Mouse (Mus musculus) heart, adult 8-10 months (tissue): ENCODE data around the gene Myo5c. TPM values are rescaled to one million over a fixed set of nuclear protein-coding genes. Genes with fewer than 3 reads are reported as not detected.

Experiments
- DNase-seq: peaks from one replicate; pipeline ENCODE4 v3.0.0; 2022; ENCODE audit warnings: low spot score
- total RNA-seq, 4 experiments: library from RNA; stranded (reverse); gene quantifications; 2 replicates each; pipeline ENCODE4 v1.2.4; 2022

Myo5c gene
- 1 to 10 TPM; 3.8 to 7.2 (median 5.3) TPM for total RNA-seq

DNA sequence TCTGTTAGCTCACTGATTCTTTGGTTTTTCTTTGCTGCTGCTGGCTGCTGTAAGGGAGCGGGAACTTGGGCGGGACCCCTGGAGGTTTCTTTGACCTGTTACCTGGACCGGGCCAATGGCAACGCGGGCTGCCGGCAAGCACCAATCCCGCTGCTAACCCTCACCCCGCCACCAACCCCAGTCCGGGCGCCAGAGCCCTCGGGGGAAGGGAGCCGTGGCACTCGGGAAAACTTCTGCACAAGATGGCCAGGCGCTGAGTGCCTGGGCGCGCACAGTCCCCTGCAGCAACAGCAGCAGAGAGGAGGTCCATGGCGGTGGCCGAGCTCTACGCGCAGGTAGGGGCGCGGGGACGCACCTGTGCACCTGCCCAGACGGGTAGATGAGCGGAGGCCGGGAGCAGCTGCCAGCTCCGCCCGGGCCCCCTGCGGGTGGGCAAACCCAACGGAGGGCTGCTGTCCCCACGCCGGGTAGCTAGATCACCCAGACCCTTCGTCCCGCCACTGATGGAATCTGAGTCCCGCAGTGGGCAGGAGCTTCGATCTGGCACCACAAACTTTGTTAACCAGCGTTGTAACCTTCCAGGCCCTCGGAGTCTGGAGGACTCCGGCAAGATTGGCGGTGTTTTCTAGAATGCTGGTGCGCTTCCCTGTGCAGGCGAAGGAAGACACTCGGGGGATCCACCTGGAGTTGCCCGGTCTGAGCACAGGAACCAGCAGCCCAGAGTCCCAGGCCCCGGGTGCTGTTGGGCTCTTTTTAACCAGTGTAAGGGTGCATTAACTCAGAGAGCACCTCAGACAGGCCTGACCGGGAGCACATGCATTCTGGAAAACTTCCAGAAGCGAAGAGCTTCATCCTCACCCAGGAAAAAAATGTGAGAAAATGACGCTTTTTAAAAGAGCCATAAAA, at the start of gene Myo5c:
Gene Myo5c (plus strand): TSS at position 180 of the 906 bp plus-strand sequence.
- DNase-seq = no peak

GRCm38 (mm10) chr9:75187646-75188260, 44.1 kb upstream of the Myo5c start:
- no peak for DNase-seq

DNA sequence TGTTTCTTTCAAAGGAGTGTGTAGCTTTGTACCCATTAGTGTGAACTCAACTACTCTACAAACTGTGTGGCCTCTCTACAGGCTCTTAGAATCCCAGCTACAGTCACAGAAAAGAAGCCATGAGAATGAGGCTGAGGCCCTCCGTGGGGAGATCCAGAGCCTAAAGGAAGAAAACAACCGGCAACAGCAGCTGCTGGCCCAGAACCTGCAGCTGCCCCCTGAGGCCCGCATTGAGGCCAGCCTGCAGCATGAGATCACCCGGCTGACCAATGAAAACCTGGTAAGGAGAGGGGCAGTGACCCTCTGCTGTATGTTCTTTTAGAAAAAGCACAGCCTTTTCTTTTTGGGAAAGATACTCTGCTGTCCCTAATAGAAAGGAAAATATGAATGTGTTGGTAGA, 38.0 kb upstream of the Myo5c start:
- no peak for DNase-seq

GRCm38 (mm10) chr9:75196335-75196734, 35.5 kb upstream of the Myo5c start:
- DNase-seq = peak; percentile 17

- no peak for DNase-seq
Observed at GRCm38 (mm10) chr9:75197297-75197696, 34.5 kb upstream of the Myo5c start.

GRCm38 (mm10) chr9:75201506-75201905, 30.3 kb upstream of the Myo5c start:
- no peak for DNase-seq

- no peak for DNase-seq
Observed at GRCm38 (mm10) chr9:75202036-75202435, 29.8 kb upstream of the Myo5c start.

GRCm38 (mm10) chr9:75209246-75209645, 22.6 kb upstream of the Myo5c start:
- no peak for DNase-seq

GRCm38 (mm10) chr9:75210269-75210668, 21.6 kb upstream of the Myo5c start:
- no peak for DNase-seq

DNA sequence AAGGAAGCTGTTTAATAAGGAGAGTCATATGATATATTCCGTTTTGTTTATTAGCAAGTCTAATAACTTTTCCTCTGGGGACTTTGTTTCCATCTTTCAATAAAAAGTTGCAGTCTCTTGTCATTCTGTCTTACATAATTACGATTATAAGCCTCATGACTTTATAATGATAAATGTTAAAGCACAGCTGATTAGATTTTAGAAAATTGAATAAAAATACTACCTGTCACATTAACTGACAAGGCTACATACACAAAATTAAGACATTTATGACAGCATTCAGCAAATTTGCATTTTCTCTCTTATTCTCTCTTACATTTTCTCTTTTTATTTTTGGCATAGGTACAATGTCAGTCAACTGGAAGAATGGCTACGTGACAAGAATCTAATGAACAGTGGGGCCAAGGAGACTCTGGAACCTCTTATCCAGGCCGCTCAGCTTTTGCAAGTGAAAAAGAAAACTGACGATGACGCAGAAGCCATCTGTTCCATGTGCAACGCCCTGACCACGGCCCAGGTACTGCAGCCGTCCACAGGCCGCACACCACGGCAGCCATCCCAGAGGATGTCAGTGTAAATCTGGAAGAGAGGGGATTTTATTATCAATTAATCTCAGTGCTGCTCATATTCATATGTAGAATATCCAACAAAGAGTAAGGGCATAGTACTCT, 16.9 kb upstream of the Myo5c start:
- DNase-seq = no peak

DNA sequence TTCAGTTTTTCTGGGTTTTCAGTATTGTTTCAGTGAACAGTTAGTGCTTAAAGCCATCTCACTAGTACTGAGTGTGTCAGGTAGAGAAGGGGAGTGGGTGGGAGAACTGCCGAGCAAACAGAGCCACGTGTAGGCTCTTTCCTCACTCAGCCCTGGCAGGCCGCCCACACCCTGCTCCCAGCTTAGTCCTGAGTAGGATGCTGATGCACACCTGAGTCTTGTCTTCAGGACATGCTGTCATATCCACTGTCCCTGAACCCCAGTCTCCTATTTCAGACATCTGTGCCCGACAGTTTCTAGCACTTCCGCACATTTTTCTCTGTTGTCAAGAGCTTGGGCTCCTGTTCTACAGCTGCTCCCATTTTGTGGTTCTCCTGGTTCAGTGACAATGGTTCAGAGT, 11.9 kb upstream of the Myo5c start:
- DNase-seq = no peak

DNA sequence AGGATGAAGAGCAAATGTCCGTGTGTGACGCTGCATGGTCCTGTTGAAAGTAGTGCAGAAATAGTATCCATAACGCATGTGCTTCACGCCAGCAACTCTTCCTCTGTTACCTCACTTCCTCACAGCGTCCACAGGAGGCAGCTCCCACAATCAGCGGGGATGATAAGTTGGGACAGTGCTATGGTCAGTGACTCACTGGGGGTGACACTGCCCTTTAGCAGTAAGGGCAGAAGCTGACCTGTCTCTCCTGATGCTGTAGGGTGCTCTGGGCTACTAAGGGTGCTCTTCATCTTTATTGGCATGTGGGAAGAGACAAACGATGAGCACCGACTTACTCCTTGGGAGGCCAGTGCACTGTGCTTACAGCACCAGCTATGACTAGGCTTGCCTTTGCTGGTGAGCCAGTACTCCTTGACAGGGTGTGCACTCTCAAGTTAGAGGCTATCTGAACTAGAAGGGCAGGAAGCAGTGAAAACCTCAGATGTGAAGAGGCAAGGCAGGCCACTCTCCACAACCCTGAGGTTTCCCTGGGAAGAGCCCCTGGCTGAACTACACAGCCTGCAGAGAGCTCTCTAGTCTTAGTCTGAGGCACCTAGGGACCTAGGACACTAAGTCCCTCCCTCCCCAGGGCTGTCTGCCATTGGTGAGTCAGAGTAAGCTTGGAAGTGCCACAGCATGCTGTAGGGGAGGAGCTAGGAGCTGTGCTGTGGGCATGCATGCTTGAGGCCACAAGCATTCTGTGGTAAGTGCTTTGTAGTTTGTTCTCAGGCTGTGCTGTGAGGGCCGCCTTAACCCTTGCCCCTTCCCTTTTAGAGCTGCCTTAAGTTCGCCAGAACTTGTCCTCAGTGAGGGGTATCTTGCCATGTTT, 10.2 kb upstream of the Myo5c start:
- DNase-seq = no peak

DNA sequence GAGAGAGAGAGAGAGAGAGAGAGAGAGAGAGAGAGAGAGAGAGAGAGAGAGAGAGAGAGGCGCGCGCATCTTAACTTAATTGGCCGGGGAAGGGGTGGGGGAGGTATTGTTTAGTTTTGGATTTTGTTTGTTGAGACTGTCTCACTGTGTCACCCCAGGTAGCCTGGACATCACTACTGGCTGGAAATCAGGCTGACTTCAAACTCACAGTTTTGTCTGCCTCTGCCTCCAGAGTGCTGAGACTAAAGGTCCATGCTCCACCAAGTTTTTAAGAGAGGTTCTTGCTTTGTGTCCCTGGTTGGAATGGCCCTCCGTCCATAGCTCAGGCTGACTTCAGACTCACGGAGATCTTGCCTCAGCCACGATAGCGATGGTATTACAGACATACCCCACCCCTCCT, 1.0 kb downstream of the Myo5c start:
- DNase-seq = no peak

GRCm38 (mm10) chr9:75234271-75234741, 2.5 kb downstream of the Myo5c start:
- DNase-seq = no peak

GRCm38 (mm10) chr9:75234983-75235627, 3.3 kb downstream of the Myo5c start:
- DNase-seq = no peak

DNA sequence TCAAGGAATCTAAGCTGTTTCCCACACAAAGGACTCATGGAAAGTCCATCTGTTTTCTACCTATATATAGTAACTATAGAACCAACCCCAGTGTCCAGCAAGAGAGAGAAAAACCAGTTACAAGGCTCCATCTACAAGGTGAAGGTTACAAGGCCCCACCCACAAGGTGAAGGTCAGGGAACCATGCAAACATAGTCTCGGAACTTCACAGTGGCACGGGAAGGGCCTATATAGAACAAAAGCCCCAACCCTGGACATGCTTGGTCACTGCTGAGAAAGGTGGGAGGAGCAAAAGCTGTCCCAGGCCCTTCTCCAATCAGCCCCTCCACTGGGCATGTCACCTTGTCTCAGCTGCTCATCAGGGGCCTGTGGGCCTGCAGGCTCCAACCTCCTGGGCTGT, 3.9 kb downstream of the Myo5c start:
- no peak for DNase-seq

DNA sequence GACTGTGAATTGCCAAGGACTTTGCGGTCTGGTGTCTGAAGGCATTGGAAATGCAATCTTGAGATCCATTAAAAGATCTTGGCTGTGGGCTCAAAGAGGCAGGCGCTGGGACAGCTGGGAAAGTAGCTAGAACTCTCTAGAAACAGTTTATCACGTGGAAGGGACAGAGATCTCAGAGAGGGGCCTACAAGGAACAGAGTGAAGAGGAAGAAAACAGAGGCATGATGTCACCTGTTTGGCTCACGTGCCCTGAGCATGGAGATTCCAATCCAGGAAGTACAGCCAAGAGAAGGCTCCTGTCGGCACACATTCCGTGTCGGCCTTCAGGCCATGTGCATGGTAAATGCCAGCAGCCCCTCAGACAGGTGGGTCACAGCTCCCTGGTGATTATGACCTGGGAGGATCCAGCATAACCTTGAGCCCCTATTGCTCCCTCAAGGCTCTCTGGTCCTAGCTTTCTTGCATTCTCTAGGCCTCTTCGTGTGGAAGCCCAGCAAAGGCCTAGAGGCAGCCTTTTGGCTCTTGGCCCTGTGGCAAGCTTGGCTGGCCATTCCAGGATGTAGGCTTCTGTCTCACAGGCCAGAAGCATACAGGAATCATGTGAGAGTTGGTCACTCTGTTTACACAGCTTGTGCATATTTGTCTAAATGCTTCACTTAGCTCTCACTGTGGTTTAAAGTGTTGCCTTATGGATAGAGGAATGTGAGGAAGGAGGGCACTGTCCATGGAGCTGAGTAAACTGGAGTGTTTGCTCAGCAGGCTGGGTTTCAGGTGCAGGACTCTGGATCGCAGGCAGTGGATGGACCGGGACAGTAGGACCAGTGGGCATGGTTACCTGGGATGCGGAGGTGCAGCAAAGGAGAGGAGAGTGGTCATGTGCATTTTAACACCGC, 4.8 kb downstream of the Myo5c start:
- DNase-seq = no peak

GRCm38 (mm10) chr9:75238179-75238578, 6.4 kb downstream of the Myo5c start:
- no peak for DNase-seq

GRCm38 (mm10) chr9:75243052-75243451, 11.2 kb downstream of the Myo5c start:
- DNase-seq = no peak
